Mouse (Mus musculus) midbrain, postnatal 0 days (tissue): ENCODE results near the gene Chrm4. TPM values are rescaled to one million over a fixed set of nuclear protein-coding genes. Genes with fewer than 3 reads are reported as not detected.
A peak's percentile ranks its signal among the peaks of the same experiment; 100 is the strongest.

Experiments
- ATAC-seq: fragments of 200-750 bp; cut with Nextera tagmentation; 2 replicates; pipeline ENCODE4 v1.8.0; 2017; ENCODE audit warnings: moderate number of reproducible peaks, mild to moderate bottlenecking, moderate TSS enrichment, moderate library complexity; ENCODE audit not compliant: low FRiP score
- DNase-seq: peaks from one replicate; pipeline ENCODE4 v3.0.0-alpha.2; 2015; ENCODE audit warnings: low spot score
- H3K27ac ChIP-seq: fragments of 300-500 bp; sonication (generic); 2 replicates; pipeline ENCODE4 v1.5.1; 2014; ENCODE audit warnings: low read depth, mild to moderate bottlenecking, low read length, mixed read lengths
- H3K27me3 ChIP-seq: fragments of 300-500 bp; sonication (generic); 2 replicates; pipeline ENCODE4 v1.6.1; 2014; ENCODE audit warnings: low read length, control low read depth, mixed read lengths; ENCODE audit not compliant: insufficient read depth
- H3K36me3 ChIP-seq: fragments of 300-500 bp; sonication (generic); 2 replicates; pipeline ENCODE4 v1.6.1; 2014; ENCODE audit warnings: low read length, control low read depth, mixed read lengths; ENCODE audit not compliant: insufficient read depth
- H3K4me1 ChIP-seq: fragments of 300-500 bp; sonication (generic); 2 replicates; pipeline ENCODE4 v1.6.1; 2014; ENCODE audit warnings: mild to moderate bottlenecking, control low read depth, antibody characterized with exemption, low read length, mixed read lengths; ENCODE audit not compliant: insufficient read depth
- H3K4me2 ChIP-seq: fragments of 300-500 bp; sonication (generic); 2 replicates; pipeline ENCODE4 v1.6.1; 2014; ENCODE audit warnings: low read depth, mild to moderate bottlenecking, low read length, mixed read lengths; ENCODE audit not compliant: poor library complexity, severe bottlenecking
- H3K4me3 ChIP-seq: fragments of 300-500 bp; sonication (generic); 2 replicates; pipeline ENCODE4 v1.5.1; 2014; ENCODE audit warnings: low read depth, mild to moderate bottlenecking, low read length, moderate library complexity
- H3K9ac ChIP-seq: fragments of 300-500 bp; sonication (generic); replicated peaks from 2 replicates; pipeline ENCODE4 v1.6.1; 2014; ENCODE audit warnings: mild to moderate bottlenecking, low read length, moderate library complexity, mixed read lengths; ENCODE audit not compliant: poor library complexity, severe bottlenecking
- H3K9me3 ChIP-seq: fragments of 300-500 bp; sonication (generic); 2 replicates; pipeline ENCODE4 v1.6.1; 2016; ENCODE audit warnings: low read length, control low read depth
- CTCF ChIP-seq: IDR thresholded peaks from 2 replicates; pipeline ENCODE4 v1.5.1; 2016; ENCODE audit warnings: antibody characterized with exemption, mild to moderate bottlenecking
- WGBS: fragments of 180-500 bp; shearing (Covaris S2); extraction: QIAGEN DNeasy Blood & Tissue Kit; methylation state at CpG from one replicate; pipeline ENCODE4 v1.1.7; 2014; 5-methylcytosine and 5-hydroxymethylcytosine counted together
- polyA plus RNA-seq: library from polyadenylated mRNA; unstranded; fragments of >200 nt; fragmentation: Nextera tagmentation; extraction: Ambion mirVana; gene quantifications from 2 replicates; pipeline ENCODE4 v1.2.1, GENCODE M21; 2015
- total RNA-seq: library from RNA; depleted of rRNA; stranded (reverse); fragments of >200 nt; gene quantifications from 2 replicates; pipeline ENCODE4 v1.2.3, GENCODE M21; 2014

Gene Chrm4
- total and polyA plus RNA-seq, 2 experiments from 2014 or later: 0.25 to 1.8 TPM

DNA sequence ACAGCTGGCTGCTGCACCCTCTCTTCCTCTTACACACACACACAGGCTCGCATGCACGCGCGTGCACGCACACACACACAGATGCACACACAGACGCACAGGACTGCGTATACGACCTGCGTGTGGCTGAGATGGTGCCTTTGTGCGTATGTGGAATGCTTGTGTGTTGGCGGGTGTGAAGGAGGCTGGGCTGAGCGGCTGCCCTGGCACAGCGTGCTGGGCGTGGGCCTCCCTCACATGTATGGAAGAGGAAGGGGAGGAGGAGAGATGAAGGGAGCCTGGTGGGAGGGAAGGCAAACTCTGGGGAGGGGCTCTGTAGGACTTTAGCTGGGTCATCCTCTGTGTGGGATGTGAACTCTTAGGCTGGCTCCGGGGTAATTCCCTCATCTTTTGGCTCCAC lies 1.6 kb upstream of the Chrm4 start:
- no peak overlapping the region for H3K4me2 ChIP-seq
- H3K9ac ChIP-seq: no peak overlapping the region
- H3K36me3 ChIP-seq: no peaks in the 10 kb centered on the region
- H3K4me1 ChIP-seq: 0 out of 2 replicates have a peak, but pooled peaks cover 5% of the 10 kb centered on the region
- no peak for DNase-seq
- TF ChIP-seq CTCF: no peak
- 90% methylated on average over 15 of the region's 15 CpGs for WGBS
- H3K4me3 ChIP-seq: no peak overlapping the region
- no peak for ATAC-seq
- H3K27me3 ChIP-seq: peaks cover 28% of the 10 kb centered on the region
- H3K27ac ChIP-seq: no peak overlapping the region
- no peaks in the 10 kb centered on the region for H3K9me3 ChIP-seq

DNA sequence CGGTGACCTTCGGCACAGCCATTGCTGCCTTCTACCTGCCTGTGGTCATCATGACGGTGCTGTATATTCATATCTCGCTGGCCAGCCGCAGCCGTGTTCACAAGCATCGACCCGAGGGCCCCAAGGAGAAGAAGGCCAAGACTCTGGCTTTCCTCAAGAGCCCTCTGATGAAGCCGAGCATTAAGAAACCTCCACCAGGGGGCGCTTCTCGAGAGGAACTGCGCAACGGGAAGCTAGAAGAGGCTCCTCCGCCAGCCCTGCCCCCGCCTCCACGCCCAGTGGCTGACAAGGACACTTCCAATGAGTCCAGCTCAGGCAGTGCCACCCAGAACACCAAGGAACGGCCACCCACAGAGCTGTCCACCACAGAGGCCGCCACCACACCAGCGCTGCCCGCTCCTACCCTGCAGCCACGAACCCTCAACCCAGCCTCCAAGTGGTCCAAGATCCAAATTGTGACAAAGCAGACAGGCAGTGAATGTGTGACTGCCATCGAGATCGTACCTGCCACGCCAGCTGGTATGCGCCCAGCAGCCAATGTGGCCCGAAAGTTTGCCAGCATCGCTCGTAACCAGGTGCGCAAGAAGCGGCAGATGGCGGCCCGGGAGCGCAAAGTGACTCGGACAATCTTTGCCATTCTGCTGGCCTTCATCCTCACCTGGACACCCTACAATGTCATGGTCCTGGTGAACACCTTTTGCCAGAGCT lies 931 bp downstream of the Chrm4 start:
- Histone ChIP-seq H3K4me1 (peaks cover 5% of the 10 kb centered on the region; the same call in 1 of the 2 replicates), H3K4me2 (no peak overlapping the region), H3K9me3 (no peaks in the 10 kb centered on the region), H3K27ac (no peak overlapping the region), H3K36me3 (no peaks in the 10 kb centered on the region), H3K27me3 (peaks cover 15% of the 10 kb centered on the region), H3K9ac (no peak overlapping the region), H3K4me3 (no peak overlapping the region)
- DNase-seq (peak; percentile 66), ATAC-seq (no peak)
- 53% methylated on average over 34 of the region's 34 CpGs for WGBS
- TF ChIP-seq CTCF: peak; percentile 63

DNA sequence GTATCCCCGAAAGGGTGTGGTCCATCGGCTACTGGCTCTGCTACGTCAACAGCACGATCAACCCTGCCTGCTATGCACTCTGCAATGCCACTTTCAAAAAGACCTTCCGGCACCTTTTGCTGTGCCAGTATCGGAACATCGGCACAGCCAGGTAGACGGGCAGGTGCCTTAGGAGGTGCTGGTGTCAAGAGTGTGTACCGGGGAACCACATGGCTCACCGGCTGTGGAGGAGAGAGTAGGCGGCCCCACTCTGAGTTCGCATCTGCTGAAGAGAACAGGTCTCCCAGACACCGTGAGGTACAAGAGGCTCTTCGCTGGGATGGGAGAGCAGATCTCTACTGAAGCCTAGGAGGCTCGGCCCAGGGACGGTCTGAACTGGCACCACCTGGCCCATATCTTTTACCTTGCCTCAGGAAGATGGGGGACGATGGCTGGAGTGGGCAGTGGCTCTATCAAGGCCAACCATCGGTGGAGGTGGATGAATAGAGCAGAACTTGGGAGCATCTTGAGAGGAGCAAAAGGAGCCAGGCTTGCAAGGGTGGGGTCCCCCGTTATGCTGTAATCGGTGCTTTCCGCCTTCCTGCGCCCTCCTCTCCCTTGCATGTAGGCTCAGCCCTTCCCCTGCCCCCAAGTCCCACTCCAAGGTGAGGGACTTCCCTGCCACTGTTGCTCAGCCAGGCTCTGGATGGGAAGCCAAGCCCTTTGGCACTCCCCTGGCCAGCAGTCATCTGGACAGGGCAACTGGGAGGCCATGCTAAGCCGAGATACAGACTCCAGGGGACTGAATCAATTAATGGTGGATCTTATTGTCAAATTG lies 1.7 kb downstream of the Chrm4 start:
- no peak for TF ChIP-seq CTCF
- peaks cover 10% of the 10 kb centered on the region; the same call in 1 of the 2 replicates for H3K27me3 ChIP-seq
- no peaks in the 10 kb centered on the region for H3K9me3 ChIP-seq
- no peak overlapping the region for H3K27ac ChIP-seq
- H3K4me3 ChIP-seq: no peak overlapping the region
- no peak overlapping the region for H3K4me2 ChIP-seq
- peaks cover 3% of the 10 kb centered on the region; the same call in 1 of the 2 replicates for H3K4me1 ChIP-seq
- no peak overlapping the region for H3K9ac ChIP-seq
- ATAC-seq (no peak), DNase-seq (no peak)
- WGBS: 85% methylated on average over 23 of the region's 23 CpGs
- no peaks in the 10 kb centered on the region; the same call in 1 of the 2 replicates for H3K36me3 ChIP-seq

DNA sequence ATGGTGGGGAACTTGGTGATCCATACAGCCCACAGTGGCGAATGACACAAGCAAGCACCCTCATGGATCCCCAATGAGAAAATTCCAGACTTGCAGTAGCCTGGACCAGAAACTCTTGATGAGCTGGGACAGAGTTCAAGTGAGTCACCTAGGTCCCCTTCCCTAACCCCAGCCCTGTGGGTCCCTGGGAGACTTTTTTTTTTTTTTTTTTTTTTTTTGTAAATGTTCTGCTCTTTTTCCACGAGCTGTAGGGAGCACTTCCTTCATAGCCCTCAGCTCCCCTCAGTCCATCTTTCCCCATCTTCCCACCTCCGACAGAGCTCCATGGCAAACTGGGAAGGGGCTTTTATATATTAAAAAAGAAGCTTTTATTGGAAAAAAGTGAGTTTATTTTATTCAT lies 2.4 kb downstream of the Chrm4 start:
- DNase-seq: no peak

DNA sequence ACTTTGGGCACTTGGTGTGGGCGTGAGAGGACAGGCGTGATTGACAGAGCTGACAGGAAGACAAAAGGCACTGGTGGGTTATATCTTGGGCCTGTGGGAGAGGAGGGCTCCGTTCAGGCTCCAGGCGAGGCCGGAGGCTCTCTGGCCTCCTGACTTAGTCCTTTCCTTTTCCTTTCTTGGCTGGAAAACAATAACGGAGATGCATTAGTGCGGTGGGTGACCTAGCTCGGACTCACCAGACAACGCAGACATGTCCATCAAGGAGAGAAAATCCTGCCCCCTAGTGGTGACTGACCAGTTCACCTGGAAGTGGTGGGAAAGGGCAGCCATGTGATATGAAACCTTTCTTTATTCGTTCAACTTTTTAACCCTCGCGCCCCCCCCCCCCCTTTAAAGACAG lies 2.9 kb downstream of the Chrm4 start:
- WGBS: 9% methylated on average over 12 of the region's 12 CpGs
- peak; percentile 83 for TF ChIP-seq CTCF
- Histone ChIP-seq H3K27me3 (peaks cover 8% of the 10 kb centered on the region; the same call in 1 of the 2 replicates), H3K4me3 (0 out of 2 replicates have a peak overlapping the region, but pooled peaks have one; percentile 34), H3K27ac (no peak overlapping the region), H3K9me3 (no peaks in the 10 kb centered on the region), H3K4me1 (no peaks in the 10 kb centered on the region; the same call in 1 of the 2 replicates), H3K36me3 (no peaks in the 10 kb centered on the region; the same call in none of the 2 replicates), H3K4me2 (peak overlapping the region; percentile 55), H3K9ac (no peak overlapping the region)
- DNase-seq (peak; percentile 89), ATAC-seq (no peak)

More for the DNA sequence above, 2.4 kb downstream of the Chrm4 start:
- 53% methylated on average over 3 of the region's 3 CpGs for WGBS
- Histone ChIP-seq H3K4me2 (no peak overlapping the region), H3K9me3 (no peaks in the 10 kb centered on the region), H3K4me1 (no peaks in the 10 kb centered on the region; the same call in 1 of the 2 replicates), H3K4me3 (no peak overlapping the region), H3K36me3 (no peaks in the 10 kb centered on the region; the same call in 1 of the 2 replicates), H3K9ac (no peak overlapping the region), H3K27me3 (peaks cover 11% of the 10 kb centered on the region; the same call in 1 of the 2 replicates), H3K27ac (no peak overlapping the region)
- ATAC-seq: no peak
- TF ChIP-seq CTCF: no peak
